26 mouse cellular contexts compared by ENCODE assay signal in genomic region chr11:97038881-97039280, GRCm38 (mm10). TPM values are rescaled to one million over a fixed set of nuclear protein-coding genes. Genes with fewer than 3 reads are reported as not detected.
A peak's percentile ranks its signal among the peaks of the same experiment; 100 is the strongest.
DNase-seq lines count a peak whose midpoint lies in the region; ATAC-seq and TF ChIP-seq lines count a peak whose summit lies in the region.
"Had no signal": no experiment of that assay in that cellular context is flagged by ENCODE, and none has a peak within 500 bp of the region (broad histone marks: within the 10 kb centered on the region; RNA-seq: fewer than 3 reads in every experiment).

No protein-coding gene starts in this region.

- no peak overlapping the region for H3K4me2 ChIP-seq in midbrain, embryonic 13.5 days (replicated peaks)
- no peak overlapping the region for H3K4me2 ChIP-seq in midbrain, postnatal 0 days (ENCODE audit: low read depth, low read length, poor library complexity, severe bottlenecking)
- H3K4me2 ChIP-seq: embryonic facial prominence, embryonic 12.5 days; embryonic facial prominence, embryonic 15.5 days; heart, embryonic 12.5 days; heart, embryonic 15.5 days; hindbrain, embryonic 13.5 days; intestine, embryonic 15.5 days had no signal

- no peaks in the 10 kb centered on the region for H3K36me3 ChIP-seq in midbrain, embryonic 13.5 days
- no peaks in the 10 kb centered on the region for H3K36me3 ChIP-seq in midbrain, postnatal 0 days (ENCODE audit: insufficient read depth, low read length)
- H3K36me3 ChIP-seq: embryonic facial prominence, embryonic 12.5 days; embryonic facial prominence, embryonic 15.5 days; heart, embryonic 15.5 days; intestine, embryonic 15.5 days had no signal

- ATAC-seq in midbrain, embryonic 13.5 days = no peak
- no peak for ATAC-seq in midbrain, postnatal 0 days (ENCODE audit: low FRiP score)
- ATAC-seq: forebrain, embryonic 14.5 days; forebrain, postnatal 0 days; hindbrain, embryonic 16.5 days; intestine, embryonic 15.5 days had no signal

- TF ChIP-seq CTCF in midbrain, postnatal 0 days (IDR thresholded peaks at IDR 0.05) = no peak

- 0 out of 2 replicates have a peak overlapping the region, but pooled peaks have one; percentile 7 for H3K9ac ChIP-seq in midbrain, embryonic 13.5 days (replicated peaks)
- H3K9ac ChIP-seq in midbrain, postnatal 0 days (replicated peaks; ENCODE audit: low read length, poor library complexity, severe bottlenecking) = no peak overlapping the region; the same call in 1 of the 2 replicates
- H3K9ac ChIP-seq: embryonic facial prominence, embryonic 12.5 days; embryonic facial prominence, embryonic 15.5 days; forebrain, postnatal 0 days; heart, embryonic 12.5 days; heart, embryonic 15.5 days; hindbrain, embryonic 13.5 days; intestine, embryonic 15.5 days had no signal

- no peak overlapping the region for H3K4me3 ChIP-seq in midbrain, embryonic 13.5 days (replicated peaks)
- no peak overlapping the region for H3K4me3 ChIP-seq in midbrain, postnatal 0 days (ENCODE audit: low read depth, low read length)
- H3K4me3 ChIP-seq: embryonic facial prominence, embryonic 12.5 days; embryonic facial prominence, embryonic 15.5 days; heart, embryonic 12.5 days; heart, embryonic 15.5 days; hindbrain, embryonic 10.5 days; hindbrain, embryonic 13.5 days; intestine, embryonic 15.5 days had no signal

- peaks cover 10% of the 10 kb centered on the region for H3K4me1 ChIP-seq in midbrain, embryonic 13.5 days (replicated peaks)
- H3K4me1 ChIP-seq in midbrain, postnatal 0 days (ENCODE audit: insufficient read depth, low read length) = no peaks in the 10 kb centered on the region

- no peak overlapping the region for H3K27ac ChIP-seq in midbrain, embryonic 13.5 days
- H3K27ac ChIP-seq in midbrain, postnatal 0 days (ENCODE audit: low read depth, low read length) = no peak overlapping the region
- H3K27ac ChIP-seq: embryonic facial prominence, embryonic 12.5 days; embryonic facial prominence, embryonic 15.5 days; heart, embryonic 15.5 days; hindbrain, embryonic 10.5 days; hindbrain, embryonic 13.5 days; intestine, embryonic 15.5 days had no signal

- H3K9me3 ChIP-seq in midbrain, embryonic 13.5 days = no peaks in the 10 kb centered on the region
- no peaks in the 10 kb centered on the region for H3K9me3 ChIP-seq in midbrain, postnatal 0 days (ENCODE audit: low read length)
- H3K9me3 ChIP-seq: embryonic facial prominence, embryonic 12.5 days; embryonic facial prominence, embryonic 15.5 days; heart, embryonic 12.5 days; heart, embryonic 15.5 days; hindbrain, embryonic 10.5 days; hindbrain, embryonic 13.5 days; intestine, embryonic 15.5 days had no signal

- H3K27me3 ChIP-seq in midbrain, embryonic 13.5 days = no peaks in the 10 kb centered on the region
- H3K27me3 ChIP-seq in midbrain, postnatal 0 days (ENCODE audit: insufficient read depth, low read length) = no peaks in the 10 kb centered on the region
- H3K27me3 ChIP-seq: embryonic facial prominence, embryonic 12.5 days; embryonic facial prominence, embryonic 15.5 days; heart, embryonic 15.5 days; hindbrain, embryonic 13.5 days; intestine, embryonic 15.5 days had no signal

- 70% methylated on average over 7 of the region's 7 CpGs for WGBS in midbrain, embryonic 13.5 days
- 68% methylated on average over 7 of the region's 7 CpGs for WGBS in midbrain, postnatal 0 days

- peak; percentile 64 to 79 for DNase-seq in adrenal gland, adult (ENCODE audit: inconsistent age in 2 of 2, low spot score in 1 of 2)
- no peak for DNase-seq in adrenal gland, adult 18-20 months (ENCODE audit: low spot score in 2 of 2)
- DNase-seq in midbrain, postnatal 0 days (ENCODE audit: low spot score) = no peak
- peak; percentile 51 for DNase-seq in adrenal gland, postnatal 25 days
- DNase-seq in urinary bladder, postnatal 10 days (ENCODE audit: low spot score) = no peak
- DNase-seq in left cerebral cortex, adult 9 months (ENCODE audit: low spot score in 2 of 2) = no peak
- DNase-seq: cerebellum, adult 2 months; cerebellum, adult 9-11 months; cerebellum, postnatal 25 days; forebrain, postnatal 0 days; gastrocnemius, postnatal 25 days; heart, adult 18-20 months; heart, postnatal 10 days; heart, postnatal 36 days had no signal

RNA-seq across cellular contexts. Expression of gene Lrrc46, which starts 2.3 kb away (rescaled TPM):
- total RNA-seq in adrenal gland, adult 18-20 months (2021) = under 1 TPM; 0.60 to 0.74 TPM
- 2.5 and 3.2 TPM in 2 replicates for polyA plus RNA-seq in midbrain, embryonic 13.5 days (2015; fragmentation: Nextera tagmentation; extraction: Ambion mirVana)
- 1.4 and 2.7 TPM in 2 replicates for total RNA-seq in midbrain, postnatal 0 days (2014; rRNA removed)
- polyA plus RNA-seq in midbrain, postnatal 0 days (2015; fragmentation: Nextera tagmentation; extraction: Ambion mirVana) = 2.4 and 3.3 TPM in 2 replicates
- total RNA-seq in adrenal gland, postnatal 25 days (2021) = 1.0 and 1.4 TPM in 2 replicates
- total RNA-seq: gastrocnemius, adult 8-10 months; heart, postnatal 36 days had no signal

RNA-seq across cellular contexts. Expression of gene Mrpl10, which starts 2.5 kb away (rescaled TPM):
- 100 to 1,000 TPM; 128 to 134 TPM for total RNA-seq in adrenal gland, adult 18-20 months (2021)
- 58.2 and 62.0 TPM in 2 replicates for polyA plus RNA-seq in midbrain, embryonic 13.5 days (2015; fragmentation: Nextera tagmentation; extraction: Ambion mirVana)
- total RNA-seq in midbrain, postnatal 0 days (2014; rRNA removed) = 42.1 and 67.7 TPM in 2 replicates
- 56.6 and 63.7 TPM in 2 replicates for polyA plus RNA-seq in midbrain, postnatal 0 days (2015; fragmentation: Nextera tagmentation; extraction: Ambion mirVana)
- 117 and 129 TPM in 2 replicates for total RNA-seq in adrenal gland, postnatal 25 days (2021)

RNA-seq across cellular contexts. Expression of gene Scrn2, which starts 9.1 kb away (rescaled TPM):
- 10 to 100 TPM; 14.6 to 16.8 TPM for total RNA-seq in adrenal gland, adult 18-20 months (2021)
- polyA plus RNA-seq in midbrain, embryonic 13.5 days (2015; fragmentation: Nextera tagmentation; extraction: Ambion mirVana) = 18.4 and 18.6 TPM in 2 replicates
- 19.6 and 22.3 TPM in 2 replicates for total RNA-seq in midbrain, postnatal 0 days (2014; rRNA removed)
- polyA plus RNA-seq in midbrain, postnatal 0 days (2015; fragmentation: Nextera tagmentation; extraction: Ambion mirVana) = 11.1 and 11.9 TPM in 2 replicates
- total RNA-seq in adrenal gland, postnatal 25 days (2021) = 12.8 and 22.7 TPM in 2 replicates

RNA-seq across cellular contexts. Expression of gene Osbpl7, which starts 11.5 kb away (rescaled TPM):
- 1 to 10 TPM; 5.2 to 6.6 TPM for total RNA-seq in adrenal gland, adult 18-20 months (2021)
- polyA plus RNA-seq in midbrain, embryonic 13.5 days (2015; fragmentation: Nextera tagmentation; extraction: Ambion mirVana) = 11.3 and 11.8 TPM in 2 replicates
- 12.6 and 14.6 TPM in 2 replicates for total RNA-seq in midbrain, postnatal 0 days (2014; rRNA removed)
- polyA plus RNA-seq in midbrain, postnatal 0 days (2015; fragmentation: Nextera tagmentation; extraction: Ambion mirVana) = 10.7 and 13.9 TPM in 2 replicates
- total RNA-seq in adrenal gland, postnatal 25 days (2021) = 18.9 TPM in 2 replicates

RNA-seq across cellular contexts. Expression of gene Sp6, which starts 25.7 kb away (rescaled TPM):
- total RNA-seq in adrenal gland, adult 18-20 months (2021) = under 1 TPM; 0.06 to 0.13 TPM
- 0.07 and 0.13 TPM in 2 replicates for polyA plus RNA-seq in midbrain, embryonic 13.5 days (2015; fragmentation: Nextera tagmentation; extraction: Ambion mirVana)
- 0.33 and 1.1 TPM in 2 replicates for total RNA-seq in midbrain, postnatal 0 days (2014; rRNA removed)
- polyA plus RNA-seq in midbrain, postnatal 0 days (2015; fragmentation: Nextera tagmentation; extraction: Ambion mirVana) = 0.43 and 0.51 TPM in 2 replicates
- 0.33 and 0.39 TPM in 2 replicates for total RNA-seq in adrenal gland, postnatal 25 days (2021)
- polyA plus RNA-seq: forebrain, embryonic 11.5 days had no signal

Comparison
In these comparisons a context has a peak if more than half of its experiments do, and no peak if none do; other contexts are left out.
1. DNase-seq: peak in adrenal gland, adult (2 of 2) and adrenal gland, postnatal 25 days (single experiment); none in adrenal gland, adult 18-20 months (0 of 2), midbrain, postnatal 0 days (single experiment), urinary bladder, postnatal 10 days (single experiment) and left cerebral cortex, adult 9 months (0 of 2).